Mouse (Mus musculus) liver, embryonic 15.5 days (tissue): ENCODE measurements around the gene 4933415F23Rik. TPM values are rescaled to one million over a fixed set of nuclear protein-coding genes. Genes with fewer than 3 reads are reported as not detected.
"Not testable (repeated sequence)": the region's sequence is repeated elsewhere in the genome, so short reads cannot be mapped to it uniquely, and the experiment has no call there.

ENCODE experiments used
- ATAC-seq: fragments of 200-750 bp; cut with Nextera tagmentation; 2 replicates; pipeline ENCODE4 v1.8.0; 2017; ENCODE audit warnings: moderate number of reproducible peaks, mild to moderate bottlenecking, moderate library complexity; ENCODE audit not compliant: insufficient read depth
- H3K27ac ChIP-seq: fragments of 300-500 bp; sonication (generic); replicated peaks from 2 replicates; pipeline ENCODE4 v1.5.1; 2015; ENCODE audit warnings: mild to moderate bottlenecking, inconsistent platforms
- H3K27me3 ChIP-seq: fragments of 300-500 bp; sonication (generic); 2 replicates; pipeline ENCODE4 v1.6.1; 2015; ENCODE audit warnings: mild to moderate bottlenecking, inconsistent platforms
- H3K36me3 ChIP-seq: fragments of 300-500 bp; sonication (generic); replicated peaks from 2 replicates; pipeline ENCODE4 v1.6.1; 2015; ENCODE audit warnings: moderate library complexity, mild to moderate bottlenecking, inconsistent platforms
- H3K4me1 ChIP-seq: fragments of 300-500 bp; sonication (generic); replicated peaks from 2 replicates; pipeline ENCODE4 v1.6.1; 2015; ENCODE audit warnings: inconsistent platforms
- H3K4me2 ChIP-seq: fragments of 300-500 bp; sonication (generic); 2 replicates; pipeline ENCODE4 v1.6.1; 2015; ENCODE audit warnings: moderate library complexity, mild to moderate bottlenecking, inconsistent platforms
- H3K4me3 ChIP-seq: fragments of 300-500 bp; sonication (generic); replicated peaks from 2 replicates; pipeline ENCODE4 v1.5.1; 2015; ENCODE audit warnings: mild to moderate bottlenecking, inconsistent platforms
- H3K9ac ChIP-seq: fragments of 300-500 bp; sonication (generic); 2 replicates; pipeline ENCODE4 v1.6.1; 2015; ENCODE audit warnings: moderate library complexity, mild to moderate bottlenecking, inconsistent platforms
- H3K9me3 ChIP-seq: fragments of 300-500 bp; sonication (generic); replicated peaks from 2 replicates; pipeline ENCODE4 v1.6.1; 2016; ENCODE audit warnings: inconsistent platforms
- WGBS: fragments of 180-500 bp; shearing (Covaris S2); methylation state at CpG from one replicate; pipeline ENCODE4 v1.1.7; 2015; ENCODE audit warnings: mixed read lengths; ENCODE audit not compliant: insufficient replicate concordance; 5-methylcytosine and 5-hydroxymethylcytosine counted together
- polyA plus RNA-seq: library from polyadenylated mRNA; unstranded; fragments of >200 nt; fragmentation: Nextera tagmentation; extraction: Ambion mirVana; gene quantifications from 2 replicates; pipeline ENCODE4 v1.2.1, GENCODE M21; 2015

Gene 4933415F23Rik
- polyA plus RNA-seq: not detected in 2 replicates

DNA sequence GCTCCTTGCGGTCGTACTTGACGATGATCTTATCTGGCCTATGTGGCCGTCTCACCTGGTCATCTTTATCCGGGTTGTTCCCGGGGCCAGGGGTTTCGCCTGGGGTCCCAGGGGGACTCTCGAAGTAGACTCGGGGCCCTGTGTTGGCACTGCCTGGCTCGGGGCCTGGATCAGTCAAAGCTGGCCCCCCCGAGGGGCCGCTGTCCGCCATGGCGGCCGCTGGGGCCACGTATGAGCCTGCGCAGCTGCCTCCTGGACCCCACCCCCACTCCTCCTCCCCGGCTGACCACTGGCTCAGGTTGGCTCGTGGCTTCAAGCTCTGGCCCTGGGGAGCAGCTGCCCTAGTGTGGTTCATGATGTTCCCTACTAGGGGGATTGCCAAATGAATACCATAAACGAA, at the start of gene 4933415F23Rik:
TSS of gene 4933415F23Rik (minus strand) at position 233 of the 400 bp plus-strand sequence.
- no peaks in the 10 kb centered on the region for H3K27me3 ChIP-seq
- no peaks in the 10 kb centered on the region for H3K4me1 ChIP-seq
- no peaks in the 10 kb centered on the region for H3K36me3 ChIP-seq
- H3K9ac ChIP-seq: no peak within 1 kb of the TSS
- H3K27ac ChIP-seq: no peak within 1 kb of the TSS
- no peak for ATAC-seq
- H3K4me2 ChIP-seq: no peak within 1 kb of the TSS
- 80% methylated on average over 20 of the region's 20 CpGs for WGBS
- H3K4me3 ChIP-seq: no peak within 1 kb of the TSS
- no peaks in the 10 kb centered on the region for H3K9me3 ChIP-seq

DNA sequence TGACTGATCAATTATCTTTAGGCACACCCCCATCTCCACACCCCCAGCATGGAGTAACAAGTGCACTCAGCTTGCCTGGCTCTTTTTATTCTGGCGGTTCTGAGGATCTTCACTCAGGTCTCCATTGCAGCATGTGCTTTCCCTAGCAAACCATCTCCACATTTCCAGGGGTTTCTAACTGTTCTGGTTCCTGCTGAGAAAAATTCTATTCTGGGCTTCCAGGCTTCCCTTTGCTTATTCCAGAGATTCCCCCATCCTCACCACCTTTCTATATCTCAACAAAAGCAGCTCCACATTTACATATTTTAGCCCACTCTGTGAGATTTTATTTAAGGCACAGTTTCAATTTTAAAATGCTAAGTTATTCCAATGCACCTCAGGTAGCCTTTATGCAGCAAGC, 49.7 kb upstream of the 4933415F23Rik start:
- Histone ChIP-seq H3K4me2 (no peak overlapping the region), H3K36me3 (no peaks in the 10 kb centered on the region), H3K9me3 (no peaks in the 10 kb centered on the region), H3K27ac (no peak overlapping the region), H3K4me3 (no peak overlapping the region), H3K4me1 (no peaks in the 10 kb centered on the region), H3K27me3 (no peaks in the 10 kb centered on the region), H3K9ac (no peak overlapping the region)
- no peak for ATAC-seq
- 63% methylated on average over 1 of the region's 1 CpGs for WGBS

DNA sequence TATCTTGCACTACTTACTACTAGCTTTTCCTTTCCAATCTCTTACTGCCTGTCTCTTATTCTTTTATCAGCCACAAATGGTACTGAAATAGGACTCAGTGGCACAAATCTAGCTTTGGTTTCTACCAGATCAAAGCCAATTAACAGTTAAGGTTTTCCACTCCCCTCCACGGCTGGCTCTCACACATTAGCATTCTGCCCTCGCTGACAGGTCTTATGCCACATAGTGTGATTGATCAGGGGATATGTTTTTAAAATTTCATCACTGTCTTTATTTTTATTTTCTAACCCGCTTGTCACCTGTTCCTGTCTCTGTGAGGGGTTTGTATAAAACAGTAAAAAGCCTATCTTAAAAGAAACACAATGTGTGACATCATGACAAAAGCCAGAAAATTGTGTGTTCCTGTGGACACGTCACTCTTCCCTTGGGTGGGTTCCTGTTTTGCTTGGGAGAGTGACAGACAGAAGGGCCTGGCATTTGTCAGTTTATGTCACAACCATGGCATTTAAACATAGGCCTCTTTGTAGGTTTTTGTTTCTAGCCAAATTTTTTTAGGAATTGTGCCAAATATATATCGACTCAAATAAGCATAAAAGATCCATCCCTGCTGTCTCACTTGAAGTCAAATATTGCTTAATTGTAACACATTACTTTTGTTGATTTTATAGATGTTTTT, 44.3 kb upstream of the 4933415F23Rik start:
- no peaks in the 10 kb centered on the region for H3K36me3 ChIP-seq
- no peaks in the 10 kb centered on the region for H3K9me3 ChIP-seq
- H3K9ac ChIP-seq: no peak overlapping the region
- H3K4me2 ChIP-seq: no peak overlapping the region
- no peak overlapping the region for H3K4me3 ChIP-seq
- WGBS: 49% methylated on average over 5 of the region's 5 CpGs
- H3K27me3 ChIP-seq: no peaks in the 10 kb centered on the region
- H3K4me1 ChIP-seq: 0 out of 2 replicates have a peak, but pooled peaks cover 3% of the 10 kb centered on the region
- no peak overlapping the region for H3K27ac ChIP-seq
- ATAC-seq: no peak

DNA sequence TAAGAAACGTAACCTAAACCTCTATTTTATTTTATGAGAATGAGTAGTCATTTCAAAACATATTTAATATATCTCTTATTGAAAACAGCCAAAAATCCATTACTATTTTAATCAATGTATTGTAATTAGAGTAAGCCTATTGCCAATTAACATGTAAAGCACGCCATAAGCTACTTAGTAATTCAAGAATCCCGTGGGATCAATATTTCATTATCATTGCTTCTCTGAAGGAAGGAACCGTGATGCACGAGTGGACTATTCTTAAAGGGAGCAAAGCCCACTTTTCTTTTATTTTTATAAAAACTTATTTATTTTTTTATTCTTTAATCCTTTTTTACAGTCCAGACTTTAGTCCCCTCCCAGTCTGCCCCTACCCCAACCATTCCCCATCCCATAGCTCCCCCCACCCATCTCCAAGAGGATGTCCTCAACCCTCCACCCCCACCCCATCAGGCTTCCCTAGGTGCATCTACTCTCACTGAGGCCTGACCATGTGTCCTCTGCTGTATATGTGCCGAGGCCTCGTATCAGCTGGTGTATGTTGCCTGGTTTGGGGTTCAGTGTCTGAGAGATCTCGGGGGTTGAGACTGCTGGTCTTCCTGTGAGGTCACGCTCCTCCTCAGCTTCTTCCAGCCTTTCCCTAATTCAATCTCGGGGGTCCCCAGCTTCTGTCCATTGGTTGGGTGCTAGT, 39.2 kb upstream of the 4933415F23Rik start:
- H3K4me3 ChIP-seq: no peak overlapping the region
- no peak overlapping the region for H3K4me2 ChIP-seq
- H3K9me3 ChIP-seq: no peaks in the 10 kb centered on the region
- no peak for ATAC-seq
- no peaks in the 10 kb centered on the region for H3K36me3 ChIP-seq
- H3K27me3 ChIP-seq: no peaks in the 10 kb centered on the region
- 57% methylated on average over 10 of the region's 10 CpGs for WGBS
- H3K4me1 ChIP-seq: 0 out of 2 replicates have a peak, but pooled peaks cover 3% of the 10 kb centered on the region
- H3K9ac ChIP-seq: no peak overlapping the region
- H3K27ac ChIP-seq: no peak overlapping the region

DNA sequence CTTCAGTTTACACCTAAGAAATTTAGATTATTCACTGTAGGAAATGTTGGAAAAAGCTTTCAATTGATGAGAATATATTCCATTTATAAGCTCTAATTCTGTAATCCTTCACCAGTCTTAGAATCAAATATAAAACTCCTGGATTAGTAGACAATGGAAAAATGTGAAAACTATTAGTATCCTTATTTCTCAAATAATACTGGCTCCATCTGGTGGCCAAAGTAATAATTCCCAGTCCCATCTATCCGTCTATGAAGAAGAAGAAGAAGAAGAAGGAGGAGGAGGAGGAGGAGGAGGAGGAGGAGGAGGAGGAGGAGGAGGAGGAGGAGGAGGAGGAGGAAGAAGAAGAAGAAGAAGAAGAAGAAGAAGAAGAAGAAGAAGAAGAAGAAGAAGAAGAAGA, 38.5 kb upstream of the 4933415F23Rik start:
- not testable (repeated sequence) for H3K4me1 ChIP-seq, ATAC-seq, H3K4me2 ChIP-seq, H3K36me3 ChIP-seq, H3K27me3 ChIP-seq, H3K4me3 ChIP-seq, H3K9me3 ChIP-seq, H3K9ac ChIP-seq, H3K27ac ChIP-seq
- WGBS: no CpG with 5 or more reads among the region's 1 CpGs

DNA sequence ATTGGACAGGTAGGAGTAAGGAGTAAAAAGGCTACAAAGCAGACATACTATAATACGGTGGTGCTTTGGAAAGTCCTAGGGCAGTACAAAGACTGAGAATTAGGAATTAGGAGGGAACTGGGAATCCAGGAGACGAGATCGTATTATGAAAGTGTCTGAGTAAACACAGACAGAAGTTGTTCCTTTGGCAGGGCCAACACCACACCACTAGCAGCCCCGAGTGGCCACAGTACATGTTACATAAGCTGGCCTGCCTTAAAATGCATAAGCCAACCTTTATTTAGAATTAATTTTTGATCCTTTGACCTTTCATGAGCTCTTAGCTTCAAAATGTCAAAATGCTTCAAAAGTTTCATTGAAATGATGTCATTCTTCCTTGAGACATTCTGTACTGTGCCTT, 18.8 kb upstream of the 4933415F23Rik start:
- Histone ChIP-seq H3K9me3 (no peaks in the 10 kb centered on the region), H3K27ac (no peak overlapping the region), H3K36me3 (no peaks in the 10 kb centered on the region), H3K27me3 (no peaks in the 10 kb centered on the region), H3K4me3 (no peak overlapping the region), H3K9ac (no peak overlapping the region), H3K4me2 (no peak overlapping the region), H3K4me1 (no peaks in the 10 kb centered on the region)
- 53% methylated on average over 4 of the region's 4 CpGs for WGBS
- ATAC-seq: no peak

DNA sequence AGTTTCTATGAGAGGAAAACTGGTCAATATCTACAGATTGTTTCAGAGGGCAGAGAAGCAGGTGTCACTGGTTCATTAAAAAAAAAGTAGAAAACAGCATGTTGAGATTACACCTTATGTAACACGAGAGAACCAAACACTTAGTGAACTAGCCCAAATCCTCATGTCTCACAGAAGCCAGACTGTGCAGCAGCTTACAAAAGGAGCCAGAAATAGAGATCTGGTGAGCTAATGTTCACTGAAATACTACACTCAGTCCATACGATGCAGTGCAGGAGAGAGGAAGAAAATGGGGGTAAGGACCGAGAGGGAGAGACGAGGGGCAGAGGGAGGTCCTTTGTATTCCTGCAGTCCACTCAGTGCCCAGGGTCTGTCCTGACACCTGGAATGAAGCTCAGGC, 17.4 kb upstream of the 4933415F23Rik start:
- 52% methylated on average over 4 of the region's 4 CpGs for WGBS
- ATAC-seq: no peak
- Histone ChIP-seq H3K4me1 (no peaks in the 10 kb centered on the region), H3K4me3 (no peak overlapping the region), H3K27me3 (no peaks in the 10 kb centered on the region), H3K9me3 (no peaks in the 10 kb centered on the region), H3K4me2 (no peak overlapping the region), H3K9ac (no peak overlapping the region), H3K36me3 (no peaks in the 10 kb centered on the region), H3K27ac (no peak overlapping the region)

DNA sequence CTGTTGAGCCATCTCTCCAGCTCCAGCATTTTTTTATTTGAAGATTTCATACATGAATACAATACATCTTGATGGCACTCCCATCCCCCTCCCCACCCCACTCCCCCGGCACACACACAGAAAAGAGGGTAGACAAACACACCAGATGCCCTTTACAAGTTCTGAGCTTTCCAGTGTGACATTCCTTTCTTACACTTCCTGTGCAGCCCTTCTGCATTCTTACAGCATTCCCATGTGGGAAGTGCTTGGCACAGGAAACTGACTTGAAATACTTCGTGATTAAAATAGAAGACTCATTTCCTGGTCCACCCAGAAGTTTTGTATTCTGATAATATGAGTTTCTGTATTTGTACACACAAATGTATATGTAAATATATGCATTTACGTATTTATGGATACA, 15.4 kb upstream of the 4933415F23Rik start:
- 46% methylated on average over 3 of the region's 3 CpGs for WGBS
- H3K4me2 ChIP-seq: no peak overlapping the region
- no peak overlapping the region for H3K9ac ChIP-seq
- no peak overlapping the region for H3K27ac ChIP-seq
- no peaks in the 10 kb centered on the region for H3K9me3 ChIP-seq
- no peaks in the 10 kb centered on the region for H3K27me3 ChIP-seq
- no peak overlapping the region for H3K4me3 ChIP-seq
- ATAC-seq: no peak
- no peaks in the 10 kb centered on the region for H3K4me1 ChIP-seq
- no peaks in the 10 kb centered on the region for H3K36me3 ChIP-seq

DNA sequence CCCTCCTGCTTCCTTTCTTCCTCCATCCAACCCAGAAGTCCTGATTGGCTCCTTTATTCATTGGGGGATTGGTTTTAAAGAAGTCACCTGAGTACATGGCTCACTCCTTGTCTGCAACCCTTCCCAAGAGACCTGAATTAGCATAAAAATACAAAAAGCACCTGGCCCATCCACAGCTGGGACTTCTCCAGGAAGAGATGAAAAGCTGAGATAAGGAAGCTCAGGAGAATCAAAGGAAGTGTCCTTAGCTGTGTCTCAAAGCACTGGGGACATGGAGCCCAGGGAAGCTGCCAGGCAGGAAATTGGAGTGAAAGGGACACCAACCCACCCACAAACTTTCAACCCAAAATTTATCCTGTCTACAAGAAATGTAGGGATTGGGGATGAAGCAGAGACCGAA, 7.1 kb upstream of the 4933415F23Rik start:
- Histone ChIP-seq H3K9me3 (no peaks in the 10 kb centered on the region), H3K27me3 (no peaks in the 10 kb centered on the region), H3K4me2 (no peak overlapping the region), H3K4me1 (no peaks in the 10 kb centered on the region), H3K9ac (no peak overlapping the region), H3K27ac (no peak overlapping the region), H3K4me3 (no peak overlapping the region), H3K36me3 (no peaks in the 10 kb centered on the region)
- 55% methylated on average over 1 of the region's 1 CpGs for WGBS
- no peak for ATAC-seq

DNA sequence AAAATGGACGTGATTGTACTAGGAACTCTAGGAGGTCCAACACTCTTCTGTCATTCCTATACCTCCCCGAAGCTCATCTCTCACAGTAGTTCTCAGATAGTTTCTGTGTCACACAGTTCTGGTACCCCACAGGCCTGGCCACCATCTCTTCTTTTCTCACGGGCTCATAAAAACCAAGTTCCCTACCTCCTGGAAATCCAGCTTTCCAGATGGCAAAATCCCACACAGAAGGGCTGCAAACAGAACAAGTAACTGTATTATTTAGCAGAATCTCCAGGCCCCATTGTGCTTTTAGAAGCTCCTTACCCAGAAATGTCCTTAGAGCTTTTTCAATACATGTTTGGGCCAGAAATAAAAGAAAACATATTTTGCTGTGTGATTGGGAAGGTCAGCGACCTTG, 828 bp upstream of the 4933415F23Rik start:
- no peak overlapping the region for H3K9ac ChIP-seq
- no peak overlapping the region for H3K4me3 ChIP-seq
- no peak overlapping the region for H3K27ac ChIP-seq
- H3K36me3 ChIP-seq: no peaks in the 10 kb centered on the region
- H3K9me3 ChIP-seq: no peaks in the 10 kb centered on the region
- H3K27me3 ChIP-seq: no peaks in the 10 kb centered on the region
- no peak overlapping the region for H3K4me2 ChIP-seq
- H3K4me1 ChIP-seq: no peaks in the 10 kb centered on the region
- ATAC-seq: no peak
- WGBS: 47% methylated on average over 4 of the region's 4 CpGs

DNA sequence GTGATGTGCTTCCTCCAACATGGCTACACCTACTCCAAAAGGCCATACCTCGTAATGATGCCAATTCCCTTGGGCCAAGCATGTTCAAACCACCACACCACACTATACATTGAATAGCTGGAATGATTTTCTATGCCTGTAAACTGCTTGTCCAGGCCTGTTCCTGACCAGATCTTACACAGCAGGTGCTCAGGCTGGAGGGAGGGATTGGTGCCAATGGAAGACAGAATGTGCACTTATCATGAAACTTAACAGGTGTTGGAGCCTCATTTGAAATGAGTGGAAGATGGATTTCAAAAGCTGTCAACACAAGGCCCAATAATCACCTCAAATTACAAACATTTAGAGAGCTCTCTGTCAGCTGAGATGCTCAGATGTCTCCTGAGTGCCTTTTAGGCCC, 2.3 kb downstream of the 4933415F23Rik start:
- WGBS: 35% methylated on average over 1 of the region's 1 CpGs
- Histone ChIP-seq H3K4me3 (no peak overlapping the region), H3K4me2 (no peak overlapping the region), H3K9ac (no peak overlapping the region), H3K4me1 (no peaks in the 10 kb centered on the region), H3K36me3 (no peaks in the 10 kb centered on the region), H3K27me3 (no peaks in the 10 kb centered on the region), H3K9me3 (no peaks in the 10 kb centered on the region), H3K27ac (no peak overlapping the region)
- no peak for ATAC-seq
